Mouse (Mus musculus) thymus, adult 2 months (tissue): ENCODE measurements at regions not wholly inside any gene's neighbourhood (a gene's known extent, or its start where the extent isn't known, plus 50 kb on each side); places are given as distances from the start of the nearest gene placed in this dataset.

ENCODE experiments used
- CTCF ChIP-seq: fragments of 200-500 bp; IDR thresholded peaks from 2 replicates; pipeline ENCODE4 v1.5.1; 2012; ENCODE audit warnings: mild to moderate bottlenecking, control low read depth, low read length, moderate library complexity, borderline replicate concordance; ENCODE audit not compliant: control insufficient read depth, poor library complexity, insufficient read depth; ENCODE audit errors: extremely low read depth
- POLR2A ChIP-seq: fragments of 200-500 bp; IDR thresholded peaks from 2 replicates; pipeline ENCODE4 v1.6.1; 2012; ENCODE audit warnings: mild to moderate bottlenecking, low read length, control low read depth, moderate library complexity; ENCODE audit not compliant: control insufficient read depth, poor library complexity, insufficient read depth; ENCODE audit errors: extremely low read depth

DNA sequence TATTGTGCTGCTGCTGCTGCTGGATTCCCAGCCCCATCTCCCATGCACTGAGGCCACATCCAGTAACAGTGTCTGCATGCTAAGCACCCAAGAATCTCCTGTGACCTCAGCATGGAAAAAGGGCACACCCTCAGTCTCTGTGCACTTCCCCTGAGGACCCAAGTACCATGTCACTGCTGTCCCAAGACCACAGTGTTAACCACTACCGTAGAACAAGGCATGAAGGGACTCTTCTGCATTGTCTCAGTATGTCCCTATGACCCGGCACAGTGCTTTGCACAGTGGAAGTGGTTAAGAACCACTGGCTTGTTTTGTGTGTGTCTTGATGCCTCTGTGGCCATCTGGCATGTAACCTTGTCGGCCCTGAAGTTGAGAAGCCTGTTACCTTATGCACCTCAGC lies 220.6 kb upstream of the Six2 start:
- TF ChIP-seq POLR2A (no peak), CTCF (no peak)
